Mouse (Mus musculus) stomach, embryonic 16.5 days (tissue): ENCODE data around the gene Gng12. TPM values are rescaled to one million over a fixed set of nuclear protein-coding genes. Genes with fewer than 3 reads are reported as not detected.

ENCODE experiments used
- ATAC-seq: fragments of 200-750 bp; cut with Nextera tagmentation; 2 replicates; pipeline ENCODE4 v1.8.0; 2017; ENCODE audit warnings: moderate number of reproducible peaks, moderate TSS enrichment; ENCODE audit not compliant: insufficient read depth, low FRiP score
- H3K27ac ChIP-seq: fragments of 300-500 bp; sonication (generic); 2 replicates; pipeline ENCODE4 v1.5.1; 2014; ENCODE audit warnings: low read length
- H3K27me3 ChIP-seq: fragments of 300-500 bp; sonication (generic); 2 replicates; pipeline ENCODE4 v1.6.1; 2014; ENCODE audit warnings: low read length, control low read depth, mixed read lengths; ENCODE audit not compliant: control insufficient read depth, insufficient read depth
- H3K36me3 ChIP-seq: fragments of 300-500 bp; sonication (generic); 2 replicates; pipeline ENCODE4 v1.6.1; 2014; ENCODE audit warnings: low read length; ENCODE audit not compliant: control insufficient read depth, insufficient read depth
- H3K4me1 ChIP-seq: fragments of 300-500 bp; sonication (generic); 2 replicates; pipeline ENCODE4 v1.6.1; 2014; ENCODE audit warnings: low read length, control low read depth, mixed read lengths; ENCODE audit not compliant: control insufficient read depth, insufficient read depth
- H3K4me2 ChIP-seq: fragments of 300-500 bp; sonication (generic); 2 replicates; pipeline ENCODE4 v1.6.1; 2014; ENCODE audit warnings: low read depth, low read length, mixed read lengths
- H3K4me3 ChIP-seq: fragments of 300-500 bp; sonication (generic); replicated peaks from 2 replicates; pipeline ENCODE4 v1.5.1; 2014; ENCODE audit warnings: mild to moderate bottlenecking, low read length
- H3K9ac ChIP-seq: fragments of 300-500 bp; sonication (generic); 2 replicates; pipeline ENCODE4 v1.6.1; 2014; ENCODE audit warnings: low read length
- H3K9me3 ChIP-seq: fragments of 300-500 bp; sonication (generic); replicated peaks from 2 replicates; pipeline ENCODE4 v1.6.1; 2016; ENCODE audit warnings: low read length, control low read depth; ENCODE audit not compliant: control insufficient read depth
- WGBS: fragments of 180-500 bp; shearing (Covaris S2); extraction: QIAGEN DNeasy Blood & Tissue Kit; methylation state at CpG from one replicate; pipeline ENCODE4 v1.1.7; 2014; 5-methylcytosine and 5-hydroxymethylcytosine counted together
- polyA plus RNA-seq: library from polyadenylated mRNA; unstranded; fragments of >200 nt; fragmentation: Nextera tagmentation; extraction: Ambion mirVana; gene quantifications from 2 replicates; pipeline ENCODE4 v1.2.1, GENCODE M21; 2015

Gene Gng12
- polyA plus RNA-seq, 1 experiment from 2014 or later, result 132 TPM

GRCm38 (mm10) chr6:67009888-67010287, 113.7 kb downstream of the Gng12 start:
- Histone ChIP-seq H3K4me3 (no peak overlapping the region), H3K9me3 (no peaks in the 10 kb centered on the region), H3K36me3 (no peaks in the 10 kb centered on the region), H3K27ac (no peak overlapping the region), H3K4me2 (no peak overlapping the region), H3K27me3 (no peaks in the 10 kb centered on the region), H3K4me1 (peaks cover 3% of the 10 kb centered on the region; the same call in 1 of the 2 replicates), H3K9ac (no peak overlapping the region)
- ATAC-seq, result no peak
- WGBS, result 85% methylated on average over 3 of the region's 3 CpGs

GRCm38 (mm10) chr6:67010370-67011216, 114.4 kb downstream of the Gng12 start:
- WGBS, result 65% methylated on average over 7 of the region's 7 CpGs

GRCm38 (mm10) chr6:67011217-67011518, 115.0 kb downstream of the Gng12 start:
- no peak overlapping the region for H3K27ac ChIP-seq
- no peaks in the 10 kb centered on the region for H3K27me3 ChIP-seq
- H3K4me1 ChIP-seq, result peaks cover 9% of the 10 kb centered on the region
- no peak overlapping the region for H3K4me3 ChIP-seq
- ATAC-seq, result no peak
- H3K4me2 ChIP-seq, result no peak overlapping the region
- no peaks in the 10 kb centered on the region for H3K36me3 ChIP-seq
- H3K9ac ChIP-seq, result no peak overlapping the region
- H3K9me3 ChIP-seq, result no peaks in the 10 kb centered on the region

More at GRCm38 (mm10) chr6:67010370-67011216, 114.4 kb downstream of the Gng12 start:
- Histone ChIP-seq H3K4me2 (no peak overlapping the region), H3K4me1 (peaks cover 3% of the 10 kb centered on the region), H3K36me3 (no peaks in the 10 kb centered on the region), H3K27ac (no peak overlapping the region), H3K27me3 (no peaks in the 10 kb centered on the region), H3K9me3 (no peaks in the 10 kb centered on the region), H3K4me3 (no peak overlapping the region), H3K9ac (no peak overlapping the region)
- no peak for ATAC-seq

- Histone ChIP-seq H3K4me3 (no peak overlapping the region), H3K27me3 (no peaks in the 10 kb centered on the region), H3K4me2 (no peak overlapping the region), H3K36me3 (no peaks in the 10 kb centered on the region), H3K9me3 (no peaks in the 10 kb centered on the region), H3K9ac (no peak overlapping the region), H3K4me1 (peaks cover 9% of the 10 kb centered on the region), H3K27ac (no peak overlapping the region)
- ATAC-seq, result peak; percentile 1; the same call in 1 of the 2 replicates
- 74% methylated on average over 6 of the region's 6 CpGs for WGBS
Measured at GRCm38 (mm10) chr6:67013293-67013948, 117.2 kb downstream of the Gng12 start.

- H3K4me2 ChIP-seq, result no peak overlapping the region
- no peak overlapping the region for H3K27ac ChIP-seq
- no peaks in the 10 kb centered on the region for H3K27me3 ChIP-seq
- no peaks in the 10 kb centered on the region for H3K36me3 ChIP-seq
- peaks cover 9% of the 10 kb centered on the region for H3K4me1 ChIP-seq
- no peak overlapping the region for H3K9ac ChIP-seq
- no peaks in the 10 kb centered on the region for H3K9me3 ChIP-seq
- H3K4me3 ChIP-seq, result no peak overlapping the region
- 87% methylated on average over 9 of the region's 9 CpGs for whole genome bisulfite sequencing
- ATAC-seq, result peak; percentile 24; the same call in 1 of the 2 replicates
Measured at GRCm38 (mm10) chr6:67013949-67014678, 117.9 kb downstream of the Gng12 start.

- Histone ChIP-seq H3K9me3 (no peaks in the 10 kb centered on the region), H3K4me3 (no peak overlapping the region), H3K4me2 (no peak overlapping the region), H3K27ac (no peak overlapping the region), H3K4me1 (peaks cover 9% of the 10 kb centered on the region), H3K9ac (no peak overlapping the region), H3K27me3 (no peaks in the 10 kb centered on the region), H3K36me3 (no peaks in the 10 kb centered on the region)
- WGBS, result 93% methylated on average over 1 of the region's 1 CpGs
- no peak for ATAC-seq
Measured at GRCm38 (mm10) chr6:67014679-67015075, 118.5 kb downstream of the Gng12 start.

GRCm38 (mm10) chr6:67015739-67016519, 119.7 kb downstream of the Gng12 start:
- Histone ChIP-seq H3K27me3 (no peaks in the 10 kb centered on the region), H3K9ac (no peak overlapping the region), H3K4me2 (no peak overlapping the region), H3K27ac (no peak overlapping the region), H3K9me3 (no peaks in the 10 kb centered on the region), H3K36me3 (no peaks in the 10 kb centered on the region), H3K4me1 (peaks cover 9% of the 10 kb centered on the region), H3K4me3 (no peak overlapping the region)
- WGBS, result 38% methylated on average over 8 of the region's 8 CpGs
- no peak for ATAC-seq

GRCm38 (mm10) chr6:67016520-67017111, 120.4 kb downstream of the Gng12 start:
- Histone ChIP-seq H3K36me3 (no peaks in the 10 kb centered on the region), H3K4me2 (no peak overlapping the region), H3K27me3 (no peaks in the 10 kb centered on the region), H3K27ac (no peak overlapping the region), H3K9me3 (no peaks in the 10 kb centered on the region), H3K4me1 (peaks cover 9% of the 10 kb centered on the region), H3K4me3 (no peak overlapping the region), H3K9ac (no peak overlapping the region)
- no peak for ATAC-seq
- WGBS, result 38% methylated on average over 7 of the region's 7 CpGs
